Mouse (Mus musculus): ENCODE data around the gene Hoxa3. TPM values are rescaled to one million over a fixed set of nuclear protein-coding genes. Genes with fewer than 3 reads are reported as not detected.

Hoxa3 gene
- polyA plus RNA-seq, 1 experiment from 2014 or later: 0.11 TPM

- H3K27me3 ChIP-seq (ENCODE audit: control insufficient read depth, insufficient read depth, low read length): peaks cover 96% of the 10 kb centered on the region
- H3K36me3 ChIP-seq (ENCODE audit: control insufficient read depth, insufficient read depth, low read length): no peaks in the 10 kb centered on the region
- ATAC-seq (ENCODE audit: low FRiP score) (no peak), DNase-seq (ENCODE audit: low spot score, missing footprints) (peak; percentile 98)
- H3K4me1 ChIP-seq (ENCODE audit: control insufficient read depth, insufficient read depth, low read length): no peaks in the 10 kb centered on the region
- H3K9ac ChIP-seq (ENCODE audit: low read length): no peak overlapping the region
- no peak overlapping the region for H3K4me3 ChIP-seq (ENCODE audit: low read depth, low read length)
- whole genome bisulfite sequencing: under 1% methylated on average over 59 of the region's 59 CpGs
- H3K27ac ChIP-seq (ENCODE audit: low read depth, low read length): no peak overlapping the region
- H3K9me3 ChIP-seq (ENCODE audit: control insufficient read depth, low read length): no peaks in the 10 kb centered on the region
- no peak overlapping the region for H3K4me2 ChIP-seq
Observed at GRCm38 (mm10) chr6:52253511-52254500, 40.7 kb upstream of the Hoxa3 start.

DNA sequence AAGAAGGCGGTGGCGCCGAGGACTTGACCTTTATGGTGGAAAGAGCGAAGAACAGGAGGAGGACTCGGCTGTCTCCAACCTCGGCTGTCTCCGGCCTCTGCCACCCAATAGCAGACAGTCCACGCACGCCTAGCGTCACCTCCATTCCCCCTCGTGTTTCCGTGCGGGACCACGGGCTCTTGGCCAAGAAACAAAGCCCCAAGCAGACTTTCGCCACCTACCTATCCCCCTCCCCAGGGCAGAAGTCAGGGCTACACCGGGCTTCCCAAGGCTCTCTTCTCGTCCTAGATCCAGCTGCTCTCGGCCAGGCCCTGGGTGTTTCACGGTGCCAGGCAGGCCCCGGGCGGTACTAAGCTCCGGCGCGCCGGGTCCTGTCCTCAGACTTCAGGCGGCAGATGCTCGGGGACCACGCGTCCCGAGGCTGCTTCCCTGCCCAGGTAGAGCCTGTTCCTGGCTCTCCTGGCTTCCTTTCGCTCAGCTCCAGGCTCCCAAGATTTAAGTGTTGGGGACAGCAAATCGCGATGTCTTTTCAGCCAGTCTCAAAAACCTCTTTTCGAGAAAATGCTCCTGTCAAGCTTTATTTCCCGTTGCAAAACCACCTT, 39.7 kb upstream of the Hoxa3 start:
- H3K4me3 ChIP-seq (ENCODE audit: low read depth, low read length): no peak overlapping the region
- no peak overlapping the region for H3K9ac ChIP-seq (ENCODE audit: low read length)
- peaks cover 96% of the 10 kb centered on the region for H3K27me3 ChIP-seq (ENCODE audit: control insufficient read depth, insufficient read depth, low read length)
- ATAC-seq (ENCODE audit: low FRiP score): no peak
- no peak overlapping the region for H3K27ac ChIP-seq (ENCODE audit: low read depth, low read length)
- 2% methylated on average over 35 of the region's 35 CpGs for WGBS
- no peak overlapping the region for H3K4me2 ChIP-seq
- H3K36me3 ChIP-seq (ENCODE audit: control insufficient read depth, insufficient read depth, low read length): no peaks in the 10 kb centered on the region
- H3K4me1 ChIP-seq (ENCODE audit: control insufficient read depth, insufficient read depth, low read length): no peaks in the 10 kb centered on the region
- no peaks in the 10 kb centered on the region for H3K9me3 ChIP-seq (ENCODE audit: control insufficient read depth, low read length)
- peak; percentile 95 for DNase-seq (ENCODE audit: low spot score, missing footprints)

- H3K4me1 ChIP-seq (ENCODE audit: control insufficient read depth, insufficient read depth, low read length): no peaks in the 10 kb centered on the region
- no peak overlapping the region for H3K9ac ChIP-seq (ENCODE audit: low read length)
- no peak overlapping the region for H3K27ac ChIP-seq (ENCODE audit: low read depth, low read length)
- DNase-seq (ENCODE audit: low spot score, missing footprints): peak; percentile 97
- no peak overlapping the region for H3K4me2 ChIP-seq
- no peaks in the 10 kb centered on the region for H3K36me3 ChIP-seq (ENCODE audit: control insufficient read depth, insufficient read depth, low read length)
- WGBS: 2% methylated on average over 24 of the region's 24 CpGs
- ATAC-seq (ENCODE audit: low FRiP score): no peak
- peaks cover 98% of the 10 kb centered on the region for H3K27me3 ChIP-seq (ENCODE audit: control insufficient read depth, insufficient read depth, low read length)
- H3K4me3 ChIP-seq (ENCODE audit: low read depth, low read length): no peak overlapping the region
- H3K9me3 ChIP-seq (ENCODE audit: control insufficient read depth, low read length): no peaks in the 10 kb centered on the region
Observed at GRCm38 (mm10) chr6:52252016-52252774, 39.1 kb upstream of the Hoxa3 start.

- Histone ChIP-seq H3K27ac (ENCODE audit: low read depth, low read length) (no peak overlapping the region), H3K9ac (ENCODE audit: low read length) (no peak overlapping the region), H3K9me3 (ENCODE audit: control insufficient read depth, low read length) (no peaks in the 10 kb centered on the region), H3K27me3 (ENCODE audit: control insufficient read depth, insufficient read depth, low read length) (peaks cover 100% of the 10 kb centered on the region), H3K4me2 (no peak overlapping the region), H3K36me3 (ENCODE audit: control insufficient read depth, insufficient read depth, low read length) (no peaks in the 10 kb centered on the region), H3K4me1 (ENCODE audit: control insufficient read depth, insufficient read depth, low read length) (no peaks in the 10 kb centered on the region), H3K4me3 (ENCODE audit: low read depth, low read length) (no peak overlapping the region)
- no peak for ATAC-seq (ENCODE audit: low FRiP score)
- WGBS: 12% methylated on average over 7 of the region's 7 CpGs
- peak; percentile 93 for DNase-seq (ENCODE audit: low spot score, missing footprints)
Observed at GRCm38 (mm10) chr6:52251177-52251879, 38.2 kb upstream of the Hoxa3 start.

GRCm38 (mm10) chr6:52249826-52250225, 36.7 kb upstream of the Hoxa3 start:
- ATAC-seq (ENCODE audit: low FRiP score) (no peak), DNase-seq (ENCODE audit: low spot score, missing footprints) (no peak)
- H3K9me3 ChIP-seq (ENCODE audit: control insufficient read depth, low read length): no peaks in the 10 kb centered on the region
- no peak overlapping the region for H3K9ac ChIP-seq (ENCODE audit: low read length)
- H3K4me3 ChIP-seq (ENCODE audit: low read depth, low read length): no peak overlapping the region
- H3K36me3 ChIP-seq (ENCODE audit: control insufficient read depth, insufficient read depth, low read length): no peaks in the 10 kb centered on the region
- WGBS: 0% methylated on average over 4 of the region's 4 CpGs
- peaks cover 100% of the 10 kb centered on the region for H3K27me3 ChIP-seq (ENCODE audit: control insufficient read depth, insufficient read depth, low read length)
- no peaks in the 10 kb centered on the region for H3K4me1 ChIP-seq (ENCODE audit: control insufficient read depth, insufficient read depth, low read length)
- no peak overlapping the region for H3K27ac ChIP-seq (ENCODE audit: low read depth, low read length)
- no peak overlapping the region for H3K4me2 ChIP-seq

DNA sequence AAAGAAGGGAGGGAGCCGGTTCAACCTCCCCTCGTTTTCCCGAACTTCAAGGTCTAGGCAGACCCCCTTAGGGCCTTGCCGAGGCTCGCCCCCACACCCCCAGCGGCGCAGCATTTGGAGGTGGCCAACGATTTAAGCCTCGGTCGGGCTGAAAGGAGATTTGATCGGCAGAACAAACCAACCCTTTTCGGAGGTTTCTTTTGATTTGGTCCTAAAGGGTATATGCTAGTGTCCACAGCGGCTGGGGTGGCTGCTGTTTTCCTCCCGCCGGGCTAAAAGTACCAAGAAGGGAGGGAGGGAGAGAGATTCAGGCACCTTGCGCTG, 36.2 kb upstream of the Hoxa3 start:
- ATAC-seq (ENCODE audit: low FRiP score): no peak
- 1% methylated on average over 15 of the region's 16 CpGs for WGBS
- no peaks in the 10 kb centered on the region for H3K9me3 ChIP-seq (ENCODE audit: control insufficient read depth, low read length)
- no peak overlapping the region for H3K9ac ChIP-seq (ENCODE audit: low read length)
- H3K27me3 ChIP-seq (ENCODE audit: control insufficient read depth, insufficient read depth, low read length): peaks cover 100% of the 10 kb centered on the region
- H3K4me2 ChIP-seq: no peak overlapping the region
- no peak overlapping the region for H3K27ac ChIP-seq (ENCODE audit: low read depth, low read length)
- H3K4me1 ChIP-seq (ENCODE audit: control insufficient read depth, insufficient read depth, low read length): no peaks in the 10 kb centered on the region
- H3K4me3 ChIP-seq (ENCODE audit: low read depth, low read length): no peak overlapping the region
- H3K36me3 ChIP-seq (ENCODE audit: control insufficient read depth, insufficient read depth, low read length): no peaks in the 10 kb centered on the region
- no peak for DNase-seq (ENCODE audit: low spot score, missing footprints)

- no peaks in the 10 kb centered on the region for H3K9me3 ChIP-seq (ENCODE audit: control insufficient read depth, low read length)
- no peak overlapping the region for H3K4me3 ChIP-seq (ENCODE audit: low read depth, low read length)
- no peak overlapping the region for H3K27ac ChIP-seq (ENCODE audit: low read depth, low read length)
- H3K4me1 ChIP-seq (ENCODE audit: control insufficient read depth, insufficient read depth, low read length): no peaks in the 10 kb centered on the region
- no peaks in the 10 kb centered on the region for H3K36me3 ChIP-seq (ENCODE audit: control insufficient read depth, insufficient read depth, low read length)
- peaks cover 99% of the 10 kb centered on the region for H3K27me3 ChIP-seq (ENCODE audit: control insufficient read depth, insufficient read depth, low read length)
- ATAC-seq (ENCODE audit: low FRiP score) (no peak), DNase-seq (ENCODE audit: low spot score, missing footprints) (peak; percentile 94)
- H3K9ac ChIP-seq (ENCODE audit: low read length): no peak overlapping the region
- H3K4me2 ChIP-seq: no peak overlapping the region
- WGBS: 1% methylated on average over 27 of the region's 27 CpGs
Observed at GRCm38 (mm10) chr6:52248638-52249414, 35.7 kb upstream of the Hoxa3 start.

All from midbrain, embryonic 11.5 days (tissue).